Mouse (Mus musculus): ENCODE data around the gene Pclo.

DNA sequence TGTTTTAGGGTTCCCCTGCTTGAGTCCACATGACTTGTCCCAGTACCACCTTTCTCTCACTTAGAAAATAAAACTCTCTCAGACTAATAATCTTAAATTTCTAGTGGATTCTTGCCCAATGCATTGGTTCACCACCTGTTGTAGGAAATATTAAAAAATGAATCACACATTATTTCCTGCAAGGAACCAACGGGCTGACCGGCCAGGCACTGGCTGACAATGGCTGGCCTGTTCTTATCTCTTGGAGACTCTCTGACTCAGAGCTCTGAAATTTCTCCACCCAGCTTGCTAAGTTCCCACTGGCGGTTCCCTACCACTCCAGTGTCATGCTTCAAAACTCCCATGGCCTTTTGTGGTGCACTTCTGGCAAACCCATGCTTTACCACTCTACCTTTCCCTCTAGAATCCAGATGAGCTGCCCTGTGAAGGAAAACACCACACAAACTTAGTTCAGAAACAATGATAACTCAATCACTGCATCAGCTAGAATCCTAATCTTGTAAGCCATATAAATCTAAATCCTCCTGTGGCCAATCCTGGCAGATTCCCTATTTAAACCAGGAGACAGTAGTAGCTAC is 214.0 kb downstream of the Pclo start:
- TF ChIP-seq CTCF (IDR thresholded peaks at IDR 0.05; ENCODE audit: control insufficient read depth, insufficient read depth, insufficient replicate concordance, low read depth, low read length): no peak
- no peak for TF ChIP-seq POLR2A (IDR thresholded peaks at IDR 0.05; ENCODE audit: control insufficient read depth, low read depth, low read length)
